Mouse (Mus musculus) kidney, postnatal 0 days (tissue): ENCODE measurements at regions not wholly inside any gene's neighbourhood (a gene's known extent, or its start where the extent isn't known, plus 50 kb on each side); places are given as distances from the start of the nearest gene placed in this dataset.

Source experiments
- ATAC-seq: fragments of 200-750 bp; cut with Nextera tagmentation; replicated peaks from 2 replicates; pipeline ENCODE4 v1.8.0; 2017; ENCODE audit warnings: low read depth, moderate number of reproducible peaks, moderate TSS enrichment, moderate library complexity; ENCODE audit not compliant: low FRiP score
- DNase-seq: peaks from one replicate; pipeline ENCODE4 v3.0.0-alpha.2; 2016; ENCODE audit warnings: low spot score
- H3K27ac ChIP-seq: fragments of 300-500 bp; sonication (generic); 2 replicates; pipeline ENCODE4 v1.5.1; 2014; ENCODE audit warnings: mild to moderate bottlenecking
- H3K27me3 ChIP-seq: fragments of 300-500 bp; sonication (generic); 2 replicates; pipeline ENCODE4 v1.6.1; 2014; ENCODE audit warnings: low read length, mixed read lengths; ENCODE audit not compliant: insufficient read depth
- H3K36me3 ChIP-seq: fragments of 300-500 bp; sonication (generic); 2 replicates; pipeline ENCODE4 v1.6.1; 2014; ENCODE audit warnings: low read length, mixed read lengths; ENCODE audit not compliant: insufficient read depth
- H3K4me1 ChIP-seq: fragments of 300-500 bp; sonication (generic); replicated peaks from 2 replicates; pipeline ENCODE4 v1.6.1; 2014; ENCODE audit warnings: antibody characterized with exemption, low read length, mixed read lengths; ENCODE audit not compliant: insufficient read depth
- H3K4me2 ChIP-seq: fragments of 300-500 bp; sonication (generic); 2 replicates; pipeline ENCODE4 v1.6.1; 2014; ENCODE audit warnings: mild to moderate bottlenecking, low read length, moderate library complexity, mixed read lengths
- H3K4me3 ChIP-seq: fragments of 300-500 bp; sonication (generic); replicated peaks from 2 replicates; pipeline ENCODE4 v1.5.1; 2014; ENCODE audit warnings: low read depth, low read length
- H3K9ac ChIP-seq: fragments of 300-500 bp; sonication (generic); 2 replicates; pipeline ENCODE4 v1.6.1; 2014; ENCODE audit warnings: low read depth, low read length
- H3K9me3 ChIP-seq: fragments of 300-500 bp; sonication (generic); replicated peaks from 2 replicates; pipeline ENCODE4 v1.6.1; 2016; ENCODE audit warnings: low read length, inconsistent platforms, mixed read lengths
- CTCF ChIP-seq: IDR thresholded peaks from 2 replicates; pipeline ENCODE4 v1.5.1; 2016; ENCODE audit warnings: antibody characterized with exemption, low read depth, mild to moderate bottlenecking, moderate library complexity
- WGBS: fragments of 180-500 bp; shearing (Covaris S2); extraction: QIAGEN DNeasy Blood & Tissue Kit; methylation state at CpG from one replicate; pipeline ENCODE4 v1.1.7; 2014; 5-methylcytosine and 5-hydroxymethylcytosine counted together

- H3K4me2 ChIP-seq, result no peak overlapping the region
- no peak overlapping the region for H3K9ac ChIP-seq
- H3K4me3 ChIP-seq, result no peak overlapping the region
- 50% methylated on average over 5 of the region's 5 CpGs for WGBS
- H3K9me3 ChIP-seq, result no peaks in the 10 kb centered on the region
- H3K4me1 ChIP-seq, result no peaks in the 10 kb centered on the region
- H3K27ac ChIP-seq, result no peak overlapping the region
- no peaks in the 10 kb centered on the region for H3K27me3 ChIP-seq
- no peaks in the 10 kb centered on the region for H3K36me3 ChIP-seq
- no peak for TF ChIP-seq CTCF
- peak; percentile 32 for DNase-seq
- no peak for ATAC-seq
These were observed 634.9 kb upstream of the Adamts5 start for GRCm38 (mm10) chr16:86536479-86536878.

GRCm38 (mm10) chr16:86524135-86524534, 622.5 kb upstream of the Adamts5 start:
- no peak for ATAC-seq
- H3K27ac ChIP-seq, result no peak overlapping the region
- H3K9me3 ChIP-seq, result no peaks in the 10 kb centered on the region
- no peaks in the 10 kb centered on the region for H3K36me3 ChIP-seq
- no peak overlapping the region for H3K4me2 ChIP-seq
- H3K4me1 ChIP-seq, result no peaks in the 10 kb centered on the region
- H3K27me3 ChIP-seq, result no peaks in the 10 kb centered on the region
- no peak overlapping the region for H3K4me3 ChIP-seq
- H3K9ac ChIP-seq, result no peak overlapping the region
- no peak for TF ChIP-seq CTCF
- 89% methylated on average over 3 of the region's 3 CpGs for WGBS
- DNase-seq, result no peak

DNA sequence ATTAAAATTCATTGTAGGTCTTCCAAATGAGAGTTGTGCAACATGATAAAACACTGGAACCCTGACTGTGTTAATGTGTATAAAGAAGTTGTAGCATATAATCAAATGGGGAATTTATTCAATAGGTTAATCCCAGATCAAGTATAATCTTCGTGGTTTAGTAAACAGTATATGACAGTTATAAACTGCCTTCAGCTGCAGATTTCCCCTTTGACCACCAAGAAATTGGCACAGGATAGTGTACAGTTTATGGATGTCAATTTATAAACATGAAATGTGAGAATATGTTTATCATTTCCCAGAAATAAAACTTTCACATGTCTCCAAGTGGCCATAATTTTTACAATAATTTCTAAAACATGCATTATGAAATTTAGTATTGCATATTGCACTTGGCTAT, 615.3 kb upstream of the Adamts5 start:
- no peak overlapping the region for H3K4me2 ChIP-seq
- H3K27me3 ChIP-seq, result no peaks in the 10 kb centered on the region
- no peak for ATAC-seq
- no peaks in the 10 kb centered on the region for H3K9me3 ChIP-seq
- no peaks in the 10 kb centered on the region for H3K36me3 ChIP-seq
- peak; percentile 24 for DNase-seq
- H3K4me1 ChIP-seq, result no peaks in the 10 kb centered on the region
- no peak overlapping the region for H3K9ac ChIP-seq
- no peak for TF ChIP-seq CTCF
- WGBS, result 42% methylated on average over 1 of the region's 1 CpGs
- H3K27ac ChIP-seq, result no peak overlapping the region
- H3K4me3 ChIP-seq, result no peak overlapping the region

DNA sequence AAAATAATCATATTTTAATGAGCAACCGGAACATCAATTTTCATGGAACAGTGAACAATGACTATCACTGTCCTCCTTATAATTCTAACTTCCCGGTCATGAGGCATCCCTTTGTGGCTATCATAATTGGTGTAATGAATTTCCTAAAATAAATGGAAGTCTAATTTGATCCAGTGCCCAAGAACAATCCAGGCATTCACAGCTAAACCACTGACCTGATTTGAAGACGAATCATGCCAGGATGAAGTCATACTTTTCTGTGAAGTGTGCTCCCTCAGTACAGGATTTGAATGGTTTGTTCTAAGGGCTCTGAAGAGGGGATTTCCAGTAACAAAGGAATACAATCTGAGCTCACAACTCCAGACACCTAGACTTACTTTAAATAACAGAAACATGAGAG, 614.5 kb upstream of the Adamts5 start:
- no peak for ATAC-seq
- 71% methylated on average over 3 of the region's 3 CpGs for WGBS

DNA sequence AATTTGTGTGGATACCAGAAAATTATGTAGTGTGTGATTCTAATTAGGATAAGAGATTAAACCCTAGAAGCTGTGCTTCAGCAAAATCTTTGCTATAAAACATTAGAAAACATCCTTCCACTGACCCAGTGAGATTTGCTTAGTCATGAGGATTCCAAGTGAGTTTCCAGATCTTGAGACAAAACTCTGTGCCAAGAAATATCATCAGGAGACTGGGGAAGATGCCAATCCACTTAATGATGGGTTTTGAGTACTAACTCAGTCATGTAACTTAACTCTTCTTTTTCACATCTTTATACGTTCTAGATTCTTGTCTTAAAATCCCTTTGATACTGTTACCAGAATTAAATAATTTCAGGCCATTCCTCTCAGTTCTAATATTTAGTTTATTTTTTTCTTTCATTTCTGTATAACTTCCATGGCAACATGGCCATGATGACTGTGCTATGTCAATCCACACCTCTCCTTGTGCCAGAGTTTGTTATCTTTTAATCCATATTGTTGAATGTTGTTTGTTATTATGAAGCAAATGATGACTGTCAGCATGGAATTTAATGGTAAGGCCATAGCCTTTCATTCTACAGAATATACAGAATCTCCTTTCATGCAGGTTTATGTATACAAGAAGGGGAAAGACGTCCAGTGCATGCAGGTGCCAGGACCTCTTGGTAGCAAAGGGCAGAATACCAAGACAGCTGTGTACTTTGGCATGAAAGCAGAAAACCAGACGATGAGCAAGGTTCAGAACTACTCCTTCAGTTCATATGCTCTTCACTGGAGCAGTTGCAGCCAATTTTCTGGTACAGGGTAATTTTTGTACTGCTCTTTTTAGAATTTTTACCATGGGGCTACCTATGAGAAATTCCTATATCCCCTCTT, 599.7 kb upstream of the Adamts5 start:
- Histone ChIP-seq H3K27ac (no peak overlapping the region), H3K9ac (no peak overlapping the region), H3K4me1 (no peaks in the 10 kb centered on the region), H3K36me3 (no peaks in the 10 kb centered on the region), H3K27me3 (no peaks in the 10 kb centered on the region), H3K9me3 (no peaks in the 10 kb centered on the region), H3K4me2 (no peak overlapping the region), H3K4me3 (no peak overlapping the region)
- ATAC-seq (no peak), DNase-seq (no peak)
- TF ChIP-seq CTCF, result no peak
- 68% methylated on average over 3 of the region's 3 CpGs for WGBS

More for the DNA sequence above, 614.5 kb upstream of the Adamts5 start:
- no peaks in the 10 kb centered on the region for H3K4me1 ChIP-seq
- H3K27me3 ChIP-seq, result no peaks in the 10 kb centered on the region
- no peaks in the 10 kb centered on the region for H3K9me3 ChIP-seq
- TF ChIP-seq CTCF, result no peak
- H3K4me2 ChIP-seq, result no peak overlapping the region
- H3K36me3 ChIP-seq, result no peaks in the 10 kb centered on the region
- no peak overlapping the region for H3K4me3 ChIP-seq
- no peak overlapping the region for H3K9ac ChIP-seq
- H3K27ac ChIP-seq, result no peak overlapping the region
- no peak for DNase-seq

- no peaks in the 10 kb centered on the region for H3K27me3 ChIP-seq
- H3K4me1 ChIP-seq, result no peaks in the 10 kb centered on the region
- H3K27ac ChIP-seq, result no peak overlapping the region
- H3K36me3 ChIP-seq, result no peaks in the 10 kb centered on the region
- no peak for ATAC-seq
- peak; percentile 52 for TF ChIP-seq CTCF
- H3K9me3 ChIP-seq, result no peaks in the 10 kb centered on the region
- DNase-seq, result no peak
- H3K9ac ChIP-seq, result no peak overlapping the region
- H3K4me2 ChIP-seq, result no peak overlapping the region
- WGBS, result 57% methylated on average over 1 of the region's 1 CpGs
- no peak overlapping the region for H3K4me3 ChIP-seq
These were observed 573.5 kb upstream of the Adamts5 start for GRCm38 (mm10) chr16:86475145-86475544.
